Mouse (Mus musculus) lung, embryonic 16.5 days (tissue): ENCODE measurements around the gene Aff3. TPM values are rescaled to one million over a fixed set of nuclear protein-coding genes. Genes with fewer than 3 reads are reported as not detected.

Source experiments
- ATAC-seq: fragments of 200-750 bp; cut with Nextera tagmentation; 2 replicates; pipeline ENCODE4 v1.8.0; 2017; ENCODE audit warnings: low read depth, mild to moderate bottlenecking, moderate library complexity
- H3K27ac ChIP-seq: fragments of 300-500 bp; sonication (generic); 2 replicates; pipeline ENCODE4 v1.5.1; 2014; ENCODE audit warnings: mild to moderate bottlenecking, control low read depth, low read length
- H3K27me3 ChIP-seq: fragments of 300-500 bp; sonication (generic); 2 replicates; pipeline ENCODE4 v1.6.1; 2014; ENCODE audit warnings: low read depth, low read length, mixed read lengths; ENCODE audit not compliant: control insufficient read depth, insufficient read depth
- H3K36me3 ChIP-seq: fragments of 300-500 bp; sonication (generic); 2 replicates; pipeline ENCODE4 v1.6.1; 2014; ENCODE audit warnings: low read length; ENCODE audit not compliant: control insufficient read depth, insufficient read depth
- H3K4me1 ChIP-seq: fragments of 300-500 bp; sonication (generic); replicated peaks from 2 replicates; pipeline ENCODE4 v1.6.1; 2014; ENCODE audit warnings: low read length, mixed read lengths; ENCODE audit not compliant: control insufficient read depth, insufficient read depth
- H3K4me2 ChIP-seq: fragments of 300-500 bp; sonication (generic); 2 replicates; pipeline ENCODE4 v1.6.1; 2014; ENCODE audit warnings: low read depth, low read length, control low read depth
- H3K4me3 ChIP-seq: fragments of 300-500 bp; sonication (generic); 2 replicates; pipeline ENCODE4 v1.5.1; 2014; ENCODE audit warnings: mild to moderate bottlenecking, low read length, control low read depth
- H3K9ac ChIP-seq: fragments of 300-500 bp; sonication (generic); 2 replicates; pipeline ENCODE4 v1.6.1; 2014; ENCODE audit warnings: low read length, control low read depth
- H3K9me3 ChIP-seq: fragments of 300-500 bp; sonication (generic); 2 replicates; pipeline ENCODE4 v1.6.1; 2016; ENCODE audit warnings: low read length; ENCODE audit not compliant: control insufficient read depth
- WGBS: fragments of 180-500 bp; shearing (Covaris S2); extraction: QIAGEN DNeasy Blood & Tissue Kit; methylation state at CpG from one replicate; pipeline ENCODE4 v1.1.7; 2014; 5-methylcytosine and 5-hydroxymethylcytosine counted together
- polyA plus RNA-seq: library from polyadenylated mRNA; unstranded; fragments of >200 nt; fragmentation: Nextera tagmentation; extraction: Ambion mirVana; gene quantifications from 2 replicates; pipeline ENCODE4 v1.2.1, GENCODE M21; 2015

The Aff3 gene
- polyA plus RNA-seq, 1 experiment from 2014 or later, result 2.6 TPM

DNA sequence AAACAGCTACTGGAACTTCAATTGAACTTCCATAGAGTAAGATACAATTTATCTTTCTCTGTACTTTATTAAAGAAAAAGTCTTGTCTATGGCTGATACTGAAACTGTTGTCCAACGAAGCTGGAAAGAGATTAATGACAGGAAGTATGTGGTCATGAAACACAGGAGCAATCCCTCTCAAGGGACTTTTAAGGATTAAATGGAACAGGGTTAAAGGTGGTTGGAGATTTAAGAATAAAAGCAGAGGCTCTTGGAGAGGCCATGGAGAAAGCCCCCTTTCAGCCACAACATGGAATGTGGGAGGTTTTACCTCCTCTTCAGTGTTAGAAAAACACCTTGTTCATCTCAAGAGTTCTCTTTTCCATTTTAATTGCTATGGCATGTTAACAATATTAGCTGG is 148.5 kb downstream of the Aff3 start:
- H3K36me3 ChIP-seq, result no peaks in the 10 kb centered on the region
- H3K4me2 ChIP-seq, result no peak overlapping the region
- H3K4me1 ChIP-seq, result peaks cover 11% of the 10 kb centered on the region
- H3K9ac ChIP-seq, result no peak overlapping the region
- no peak for ATAC-seq
- no peak overlapping the region for H3K27ac ChIP-seq
- H3K27me3 ChIP-seq, result no peaks in the 10 kb centered on the region
- WGBS, result 19% methylated on average over 1 of the region's 1 CpGs
- no peak overlapping the region for H3K4me3 ChIP-seq
- H3K9me3 ChIP-seq, result no peaks in the 10 kb centered on the region

DNA sequence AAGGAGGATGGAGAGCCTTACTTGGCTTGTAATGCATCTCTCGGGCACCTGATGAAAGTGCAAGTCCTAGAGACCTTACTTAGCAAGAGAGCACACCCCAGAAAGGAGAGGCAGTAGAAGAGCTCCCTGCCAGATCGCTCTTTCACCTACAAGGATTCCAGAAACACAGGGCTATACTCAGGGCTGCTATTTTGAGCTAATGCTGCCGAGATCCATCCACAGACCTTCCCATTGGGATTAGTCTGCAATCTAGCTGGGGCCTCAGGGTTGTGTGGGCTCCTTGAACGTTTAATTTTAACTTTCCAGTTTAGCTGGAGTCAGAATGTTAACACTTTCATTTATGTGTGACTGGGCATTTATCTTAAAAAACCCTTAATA is 150.1 kb downstream of the Aff3 start:
- no peak for ATAC-seq
- no peaks in the 10 kb centered on the region for H3K27me3 ChIP-seq
- H3K9me3 ChIP-seq, result no peaks in the 10 kb centered on the region
- H3K4me1 ChIP-seq, result peaks cover 11% of the 10 kb centered on the region
- H3K4me3 ChIP-seq, result no peak overlapping the region
- WGBS, result 62% methylated on average over 4 of the region's 4 CpGs
- no peak overlapping the region for H3K27ac ChIP-seq
- no peak overlapping the region for H3K4me2 ChIP-seq
- no peak overlapping the region for H3K9ac ChIP-seq
- no peaks in the 10 kb centered on the region for H3K36me3 ChIP-seq

DNA sequence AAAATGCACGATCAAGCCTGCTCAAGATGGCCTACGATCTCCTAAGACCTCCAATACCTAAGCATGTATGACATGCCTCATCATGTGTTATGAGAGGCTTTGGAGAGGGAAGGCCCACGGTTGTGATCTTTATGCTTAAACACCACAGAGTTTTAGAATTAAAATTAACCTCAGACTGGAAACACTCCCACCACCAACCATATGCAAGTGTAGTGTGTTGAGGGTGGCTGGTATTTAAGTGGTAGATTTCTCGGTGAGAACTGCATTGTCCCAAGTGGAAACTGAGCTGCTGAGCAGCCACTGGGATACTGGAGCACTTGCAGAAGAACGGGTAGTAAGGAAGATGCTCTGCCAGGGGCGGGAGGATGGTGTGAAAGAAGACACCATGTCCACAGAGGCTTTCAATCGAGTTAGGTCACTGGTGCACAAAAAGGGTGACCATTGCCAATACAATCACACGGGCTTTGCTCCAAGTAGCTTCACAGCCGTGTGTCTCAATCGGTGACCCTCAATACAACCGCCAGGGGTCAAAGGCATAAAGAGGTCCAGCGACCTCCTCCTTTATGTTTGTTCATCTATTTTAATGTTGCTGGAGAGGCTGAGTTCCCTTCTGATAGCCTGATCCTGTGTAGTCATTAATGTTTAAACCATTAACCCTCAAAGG is 150.7 kb downstream of the Aff3 start:
- Histone ChIP-seq H3K9ac (no peak overlapping the region), H3K27me3 (no peaks in the 10 kb centered on the region), H3K36me3 (no peaks in the 10 kb centered on the region), H3K4me2 (no peak overlapping the region), H3K4me1 (peaks cover 11% of the 10 kb centered on the region), H3K9me3 (no peaks in the 10 kb centered on the region), H3K4me3 (no peak overlapping the region), H3K27ac (no peak overlapping the region)
- WGBS, result 72% methylated on average over 12 of the region's 12 CpGs
- no peak for ATAC-seq

DNA sequence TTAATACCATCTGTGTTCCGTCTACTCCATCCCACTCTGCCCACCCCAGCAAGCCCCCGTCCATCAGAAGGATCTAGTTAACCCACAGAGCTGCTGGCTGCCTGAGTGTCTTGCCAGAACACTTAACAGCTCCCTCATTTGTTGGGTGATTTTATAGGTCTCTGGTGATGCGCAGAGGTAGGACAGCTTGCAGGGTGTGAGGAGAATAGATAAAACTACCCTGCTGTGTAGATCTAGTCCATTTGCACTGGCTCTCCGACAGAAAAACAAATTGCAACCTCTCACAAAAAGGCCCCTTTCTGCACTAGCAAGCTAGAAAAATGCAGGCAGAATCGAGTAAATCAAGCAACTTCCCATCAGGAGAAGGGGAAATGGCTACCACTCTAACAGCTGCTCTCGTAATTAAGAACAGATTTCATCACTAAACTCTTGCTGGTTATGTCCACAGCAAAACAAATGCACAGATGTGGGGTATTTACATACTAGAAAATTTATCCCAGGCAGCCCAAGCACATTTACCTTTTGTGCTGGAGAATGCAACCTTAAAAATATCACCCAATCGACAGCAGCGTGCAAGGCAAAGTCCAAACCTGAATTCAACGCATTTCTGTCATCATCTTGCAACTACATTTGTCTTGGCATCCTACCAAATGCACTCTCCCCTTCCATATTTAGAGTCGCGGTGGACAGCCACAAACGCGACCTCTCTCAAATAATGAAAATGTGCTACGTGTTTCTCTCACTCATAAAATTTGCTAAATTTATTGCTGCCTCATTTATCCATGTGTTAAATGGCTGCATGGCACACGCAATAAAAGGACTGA is 152.3 kb downstream of the Aff3 start:
- peak overlapping the region; percentile 28 for H3K4me2 ChIP-seq
- no peaks in the 10 kb centered on the region for H3K36me3 ChIP-seq
- H3K4me3 ChIP-seq, result no peak overlapping the region
- peaks cover 11% of the 10 kb centered on the region for H3K4me1 ChIP-seq
- no peaks in the 10 kb centered on the region for H3K9me3 ChIP-seq
- peak; percentile 66; the same call in 1 of the 2 replicates for ATAC-seq
- no peak overlapping the region for H3K9ac ChIP-seq
- 37% methylated on average over 15 of the region's 15 CpGs for WGBS
- no peaks in the 10 kb centered on the region for H3K27me3 ChIP-seq
- peak overlapping the region; percentile 12; the same call in 1 of the 2 replicates for H3K27ac ChIP-seq

DNA sequence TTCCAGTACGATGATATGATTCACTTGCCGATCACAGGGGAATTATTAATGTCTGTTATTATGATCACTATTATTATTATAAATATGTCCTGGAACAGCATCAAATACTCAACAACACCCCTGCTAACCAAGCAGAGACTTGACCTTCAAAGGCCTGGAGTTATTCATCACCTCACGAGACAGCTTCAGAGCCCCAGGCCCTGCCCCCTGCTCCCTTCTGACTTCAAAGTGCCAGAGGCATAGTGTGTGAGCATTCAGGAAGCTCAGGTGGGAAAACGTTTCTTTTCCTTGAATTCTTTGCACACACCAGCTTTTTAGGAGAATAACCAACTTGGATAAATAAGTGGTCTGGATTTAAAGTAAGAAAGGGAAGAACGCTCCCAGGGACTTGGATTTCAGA is 153.7 kb downstream of the Aff3 start:
- H3K27ac ChIP-seq, result no peak overlapping the region

DNA sequence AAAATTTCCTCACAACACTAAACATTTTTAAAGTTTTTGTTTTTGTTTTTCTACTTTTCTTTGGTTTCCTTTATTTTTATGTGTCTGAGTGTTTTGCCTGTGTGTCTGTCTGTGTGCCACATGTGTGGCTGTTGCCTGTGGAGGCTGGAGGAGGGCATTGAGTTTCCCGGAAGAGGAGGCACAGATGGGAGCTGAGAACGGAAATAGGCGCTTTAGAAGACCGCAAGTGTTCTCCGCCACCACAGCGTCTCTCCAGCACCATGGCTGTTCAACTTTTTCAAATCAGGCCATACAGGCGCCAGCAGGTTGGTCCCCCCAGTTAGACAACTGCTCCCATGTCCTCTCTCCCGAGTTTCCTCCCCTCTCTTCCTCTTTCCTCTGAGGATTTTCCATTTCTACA is 155.5 kb downstream of the Aff3 start:
- Histone ChIP-seq H3K4me1 (peaks cover 11% of the 10 kb centered on the region), H3K4me2 (no peak overlapping the region), H3K27ac (no peak overlapping the region), H3K4me3 (no peak overlapping the region), H3K36me3 (no peaks in the 10 kb centered on the region), H3K27me3 (no peaks in the 10 kb centered on the region), H3K9me3 (no peaks in the 10 kb centered on the region), H3K9ac (no peak overlapping the region)
- ATAC-seq, result no peak
- 82% methylated on average over 8 of the region's 8 CpGs for WGBS

More for the DNA sequence above, 153.7 kb downstream of the Aff3 start:
- H3K4me2 ChIP-seq, result no peak overlapping the region
- no peaks in the 10 kb centered on the region for H3K27me3 ChIP-seq
- 50% methylated on average over 5 of the region's 5 CpGs for WGBS
- H3K9ac ChIP-seq, result no peak overlapping the region
- no peaks in the 10 kb centered on the region for H3K9me3 ChIP-seq
- no peak overlapping the region for H3K4me3 ChIP-seq
- H3K4me1 ChIP-seq, result peaks cover 11% of the 10 kb centered on the region
- H3K36me3 ChIP-seq, result no peaks in the 10 kb centered on the region
- ATAC-seq, result no peak

DNA sequence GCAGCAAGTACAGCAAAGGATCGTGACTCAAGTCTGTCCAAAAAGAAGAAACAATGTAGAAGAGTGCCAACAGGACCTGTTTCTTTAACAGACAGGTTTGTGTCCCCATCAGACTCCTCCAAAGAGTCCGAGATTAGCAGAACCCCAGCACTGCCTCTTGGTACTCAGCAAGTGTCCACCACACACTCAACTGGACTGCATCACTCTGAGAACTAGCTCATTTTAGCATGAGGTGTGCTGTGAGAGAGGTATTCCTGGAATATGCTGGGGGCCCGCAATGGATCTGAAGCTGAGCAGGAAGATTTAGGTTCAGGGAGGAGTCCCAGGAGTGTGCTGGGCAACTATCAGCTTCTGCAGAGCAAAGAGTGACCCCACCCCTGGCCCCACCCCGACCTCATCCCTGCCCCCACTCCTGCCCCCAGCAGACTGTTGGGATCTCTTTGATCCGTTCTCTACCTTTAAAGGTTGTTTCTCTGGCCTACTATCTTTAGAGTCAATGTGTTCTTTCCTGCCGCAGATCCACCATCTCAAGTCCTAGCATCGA is 157.0 kb downstream of the Aff3 start:
- Histone ChIP-seq H3K9ac (no peak overlapping the region), H3K36me3 (no peaks in the 10 kb centered on the region), H3K4me2 (no peak overlapping the region), H3K27ac (no peak overlapping the region), H3K4me3 (no peak overlapping the region), H3K4me1 (peaks cover 7% of the 10 kb centered on the region), H3K27me3 (no peaks in the 10 kb centered on the region), H3K9me3 (no peaks in the 10 kb centered on the region)
- no peak for ATAC-seq
- WGBS, result 76% methylated on average over 7 of the region's 7 CpGs

DNA sequence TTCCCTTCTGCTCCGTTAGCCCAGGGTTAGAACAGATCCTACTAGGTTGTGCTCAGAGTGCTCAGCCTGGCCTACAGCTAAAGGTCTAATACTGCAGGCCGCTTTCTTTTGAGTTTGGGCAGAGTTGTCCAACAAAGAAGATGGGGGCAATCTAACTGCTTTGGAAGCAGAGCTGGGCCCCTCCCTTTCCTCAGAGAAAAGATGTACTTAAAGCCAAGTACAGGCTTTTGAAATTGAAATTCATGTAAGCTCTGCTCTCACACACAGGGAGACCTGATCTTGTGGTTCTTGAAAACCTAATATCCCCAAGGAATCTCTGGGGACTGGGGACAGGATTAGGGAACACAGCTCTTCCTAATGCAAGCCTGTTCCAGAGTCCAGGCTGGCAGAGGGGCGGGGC is 158.4 kb downstream of the Aff3 start:
- 98% methylated on average over 3 of the region's 3 CpGs for WGBS
- Histone ChIP-seq H3K27me3 (no peaks in the 10 kb centered on the region), H3K36me3 (no peaks in the 10 kb centered on the region), H3K9me3 (no peaks in the 10 kb centered on the region), H3K4me2 (no peak overlapping the region), H3K27ac (no peak overlapping the region), H3K4me3 (no peak overlapping the region), H3K4me1 (no peaks in the 10 kb centered on the region; the same call in 1 of the 2 replicates), H3K9ac (no peak overlapping the region)
- no peak for ATAC-seq

DNA sequence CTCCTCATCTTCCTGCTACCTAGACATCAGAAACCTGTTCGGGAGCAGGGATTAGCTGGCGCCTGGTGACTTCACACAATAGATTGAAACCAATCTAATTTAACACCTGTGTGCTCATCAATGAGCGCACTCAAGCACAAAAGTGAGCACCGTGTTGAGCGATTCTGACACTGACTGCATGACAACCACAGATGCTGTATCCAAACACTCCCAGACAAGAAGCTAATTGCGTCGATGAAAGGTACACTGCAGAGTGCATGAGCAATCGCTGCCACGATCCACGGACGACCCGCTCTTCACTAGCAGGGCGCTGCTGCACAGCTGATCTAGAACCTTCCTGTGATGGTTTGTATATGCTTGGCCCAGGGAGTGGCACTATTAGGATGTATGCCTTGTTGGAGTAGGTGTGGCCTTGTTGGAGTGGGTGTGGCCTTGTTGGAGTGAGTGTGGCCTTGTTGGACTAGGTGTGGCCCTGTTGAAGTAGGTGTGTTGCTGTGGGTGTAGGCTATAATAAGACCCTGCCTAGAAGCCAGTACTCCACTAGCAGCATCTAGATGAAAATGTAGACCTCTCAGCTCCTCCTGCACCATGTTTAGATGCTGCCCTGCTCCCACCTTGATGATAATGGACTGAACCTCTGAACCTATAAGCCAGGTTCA is 161.2 kb downstream of the Aff3 start:
- H3K4me1 ChIP-seq, result no peaks in the 10 kb centered on the region
- ATAC-seq, result no peak
- H3K9ac ChIP-seq, result no peak overlapping the region
- H3K36me3 ChIP-seq, result no peaks in the 10 kb centered on the region
- no peaks in the 10 kb centered on the region for H3K9me3 ChIP-seq
- no peaks in the 10 kb centered on the region for H3K27me3 ChIP-seq
- H3K27ac ChIP-seq, result no peak overlapping the region
- no peak overlapping the region for H3K4me2 ChIP-seq
- H3K4me3 ChIP-seq, result no peak overlapping the region
- 92% methylated on average over 13 of the region's 13 CpGs for WGBS
